Mouse (Mus musculus) bone marrow macrophage, adult 2 months (primary cell): ENCODE data around the gene Ier2.

Experiments
- CTCF ChIP-seq: IDR thresholded peaks from 2 replicates; pipeline ENCODE4 v1.5.1; 2012; ENCODE audit warnings: low read depth, mild to moderate bottlenecking, low read length, moderate library complexity
- POLR2A ChIP-seq: IDR thresholded peaks from 2 replicates; pipeline ENCODE4 v1.6.1; 2012; ENCODE audit warnings: mild to moderate bottlenecking, low read depth, low read length, borderline replicate concordance

DNA sequence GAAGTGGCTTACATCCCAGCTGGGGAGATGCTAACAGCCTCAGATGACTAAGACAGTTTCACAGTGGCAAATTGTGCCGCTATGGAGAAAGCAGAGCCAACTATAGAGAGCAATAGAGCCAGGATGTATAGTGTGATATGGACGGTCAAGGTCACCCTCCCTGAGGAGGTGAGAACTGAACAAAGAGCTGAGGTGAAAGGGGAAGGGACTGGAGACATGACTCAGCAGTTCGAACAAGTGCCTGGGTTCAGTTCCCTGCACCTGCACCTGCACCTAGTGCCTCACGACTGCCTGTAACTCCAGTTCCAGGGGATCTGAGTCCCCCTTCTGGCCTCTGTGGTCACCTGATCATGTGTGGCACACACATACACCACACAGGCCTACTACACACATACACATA lies 32.5 kb downstream of the Ier2 start:
- TF ChIP-seq CTCF (no peak), POLR2A (no peak)
